Mouse (Mus musculus) stomach, embryonic 16.5 days (tissue): ENCODE measurements around the gene Lamb1. TPM values are rescaled to one million over a fixed set of nuclear protein-coding genes. Genes with fewer than 3 reads are reported as not detected.

Experiments used
- ATAC-seq: fragments of 200-750 bp; cut with Nextera tagmentation; 2 replicates; pipeline ENCODE4 v1.8.0; 2017; ENCODE audit warnings: moderate number of reproducible peaks, moderate TSS enrichment; ENCODE audit not compliant: insufficient read depth, low FRiP score
- H3K27ac ChIP-seq: fragments of 300-500 bp; sonication (generic); 2 replicates; pipeline ENCODE4 v1.5.1; 2014; ENCODE audit warnings: low read length
- H3K27me3 ChIP-seq: fragments of 300-500 bp; sonication (generic); 2 replicates; pipeline ENCODE4 v1.6.1; 2014; ENCODE audit warnings: low read length, control low read depth, mixed read lengths; ENCODE audit not compliant: control insufficient read depth, insufficient read depth
- H3K36me3 ChIP-seq: fragments of 300-500 bp; sonication (generic); 2 replicates; pipeline ENCODE4 v1.6.1; 2014; ENCODE audit warnings: low read length; ENCODE audit not compliant: control insufficient read depth, insufficient read depth
- H3K4me1 ChIP-seq: fragments of 300-500 bp; sonication (generic); 2 replicates; pipeline ENCODE4 v1.6.1; 2014; ENCODE audit warnings: low read length, control low read depth, mixed read lengths; ENCODE audit not compliant: control insufficient read depth, insufficient read depth
- H3K4me2 ChIP-seq: fragments of 300-500 bp; sonication (generic); 2 replicates; pipeline ENCODE4 v1.6.1; 2014; ENCODE audit warnings: low read depth, low read length, mixed read lengths
- H3K4me3 ChIP-seq: fragments of 300-500 bp; sonication (generic); replicated peaks from 2 replicates; pipeline ENCODE4 v1.5.1; 2014; ENCODE audit warnings: mild to moderate bottlenecking, low read length
- H3K9ac ChIP-seq: fragments of 300-500 bp; sonication (generic); 2 replicates; pipeline ENCODE4 v1.6.1; 2014; ENCODE audit warnings: low read length
- H3K9me3 ChIP-seq: fragments of 300-500 bp; sonication (generic); replicated peaks from 2 replicates; pipeline ENCODE4 v1.6.1; 2016; ENCODE audit warnings: low read length, control low read depth; ENCODE audit not compliant: control insufficient read depth
- WGBS: fragments of 180-500 bp; shearing (Covaris S2); extraction: QIAGEN DNeasy Blood & Tissue Kit; methylation state at CpG from one replicate; pipeline ENCODE4 v1.1.7; 2014; 5-methylcytosine and 5-hydroxymethylcytosine counted together
- polyA plus RNA-seq: library from polyadenylated mRNA; unstranded; fragments of >200 nt; fragmentation: Nextera tagmentation; extraction: Ambion mirVana; gene quantifications from 2 replicates; pipeline ENCODE4 v1.2.1, GENCODE M21; 2015

The Lamb1 gene
- polyA plus RNA-seq, 1 experiment from 2014 or later, result 108 TPM

DNA sequence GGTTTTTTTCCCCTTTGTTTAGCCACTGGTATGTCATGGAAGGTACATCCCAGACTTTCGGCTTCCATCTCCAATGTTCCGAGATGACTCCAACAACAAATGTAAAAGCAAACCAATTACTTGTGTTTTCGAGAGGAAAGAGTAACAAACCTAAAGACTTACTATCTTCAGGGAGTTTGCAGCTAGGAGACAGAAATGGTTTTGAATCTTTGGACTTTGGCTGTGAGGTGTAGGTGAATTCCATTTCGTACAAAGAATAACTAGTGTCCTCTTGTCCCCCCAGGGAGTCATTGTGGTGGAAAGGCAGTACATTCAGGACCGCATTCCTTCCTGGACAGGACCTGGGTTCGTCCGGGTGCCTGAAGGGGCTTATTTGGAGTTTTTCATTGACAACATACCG, 33.5 kb downstream of the Lamb1 start:
- Histone ChIP-seq H3K4me3 (no peak overlapping the region), H3K9ac (no peak overlapping the region), H3K9me3 (no peaks in the 10 kb centered on the region), H3K27me3 (no peaks in the 10 kb centered on the region), H3K36me3 (peaks cover 23% of the 10 kb centered on the region), H3K4me2 (no peak overlapping the region), H3K27ac (no peak overlapping the region), H3K4me1 (peaks cover 21% of the 10 kb centered on the region)
- WGBS, result 88% methylated on average over 8 of the region's 8 CpGs
- no peak for ATAC-seq

- Histone ChIP-seq H3K9me3 (no peaks in the 10 kb centered on the region), H3K9ac (no peak overlapping the region), H3K27me3 (no peaks in the 10 kb centered on the region), H3K27ac (no peak overlapping the region), H3K36me3 (peaks cover 23% of the 10 kb centered on the region), H3K4me3 (no peak overlapping the region), H3K4me1 (peaks cover 15% of the 10 kb centered on the region), H3K4me2 (no peak overlapping the region)
- ATAC-seq, result no peak
- WGBS, result 88% methylated on average over 3 of the region's 3 CpGs
Observed at GRCm38 (mm10) chr12:31299126-31299525, 34.1 kb downstream of the Lamb1 start.

GRCm38 (mm10) chr12:31299676-31300197, 34.7 kb downstream of the Lamb1 start:
- ATAC-seq, result no peak
- Histone ChIP-seq H3K9ac (no peak overlapping the region), H3K9me3 (no peaks in the 10 kb centered on the region), H3K27ac (no peak overlapping the region), H3K36me3 (peaks cover 27% of the 10 kb centered on the region), H3K4me2 (no peak overlapping the region), H3K4me3 (no peak overlapping the region), H3K27me3 (no peaks in the 10 kb centered on the region), H3K4me1 (peaks cover 9% of the 10 kb centered on the region)
- WGBS, result 80% methylated on average over 14 of the region's 14 CpGs

DNA sequence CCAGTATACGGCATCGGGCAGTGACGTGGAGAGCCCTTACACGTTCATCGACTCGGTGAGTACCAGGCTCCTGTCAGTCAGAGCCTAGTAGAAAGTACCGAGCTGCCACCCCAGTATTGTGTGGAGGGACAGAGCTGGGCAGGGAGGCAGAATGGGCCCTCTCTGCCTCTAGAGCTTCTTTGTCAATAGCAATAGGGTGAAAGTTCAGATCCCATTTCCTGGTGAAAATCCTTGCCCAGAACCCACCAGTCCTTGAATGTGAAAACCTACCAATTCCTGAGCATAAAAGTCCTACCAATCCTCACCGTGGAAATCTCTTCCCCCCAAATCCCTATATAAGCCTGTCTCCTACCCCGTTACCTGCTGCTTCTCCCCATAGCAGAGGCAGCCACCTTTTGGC, 35.2 kb downstream of the Lamb1 start:
- H3K4me1 ChIP-seq, result peaks cover 4% of the 10 kb centered on the region
- H3K9me3 ChIP-seq, result no peaks in the 10 kb centered on the region
- H3K27ac ChIP-seq, result no peak overlapping the region
- peaks cover 28% of the 10 kb centered on the region for H3K36me3 ChIP-seq
- no peak overlapping the region for H3K4me3 ChIP-seq
- 92% methylated on average over 9 of the region's 9 CpGs for WGBS
- H3K9ac ChIP-seq, result no peak overlapping the region
- no peaks in the 10 kb centered on the region for H3K27me3 ChIP-seq
- no peak overlapping the region for H3K4me2 ChIP-seq
- no peak for ATAC-seq

- Histone ChIP-seq H3K4me3 (no peak overlapping the region), H3K4me2 (no peak overlapping the region), H3K9me3 (no peaks in the 10 kb centered on the region), H3K4me1 (no peaks in the 10 kb centered on the region), H3K36me3 (peaks cover 46% of the 10 kb centered on the region), H3K27ac (no peak overlapping the region), H3K9ac (no peak overlapping the region), H3K27me3 (no peaks in the 10 kb centered on the region)
- WGBS, result 67% methylated on average over 5 of the region's 5 CpGs
- no peak for ATAC-seq
Observed at GRCm38 (mm10) chr12:31302266-31302665, 37.2 kb downstream of the Lamb1 start.

DNA sequence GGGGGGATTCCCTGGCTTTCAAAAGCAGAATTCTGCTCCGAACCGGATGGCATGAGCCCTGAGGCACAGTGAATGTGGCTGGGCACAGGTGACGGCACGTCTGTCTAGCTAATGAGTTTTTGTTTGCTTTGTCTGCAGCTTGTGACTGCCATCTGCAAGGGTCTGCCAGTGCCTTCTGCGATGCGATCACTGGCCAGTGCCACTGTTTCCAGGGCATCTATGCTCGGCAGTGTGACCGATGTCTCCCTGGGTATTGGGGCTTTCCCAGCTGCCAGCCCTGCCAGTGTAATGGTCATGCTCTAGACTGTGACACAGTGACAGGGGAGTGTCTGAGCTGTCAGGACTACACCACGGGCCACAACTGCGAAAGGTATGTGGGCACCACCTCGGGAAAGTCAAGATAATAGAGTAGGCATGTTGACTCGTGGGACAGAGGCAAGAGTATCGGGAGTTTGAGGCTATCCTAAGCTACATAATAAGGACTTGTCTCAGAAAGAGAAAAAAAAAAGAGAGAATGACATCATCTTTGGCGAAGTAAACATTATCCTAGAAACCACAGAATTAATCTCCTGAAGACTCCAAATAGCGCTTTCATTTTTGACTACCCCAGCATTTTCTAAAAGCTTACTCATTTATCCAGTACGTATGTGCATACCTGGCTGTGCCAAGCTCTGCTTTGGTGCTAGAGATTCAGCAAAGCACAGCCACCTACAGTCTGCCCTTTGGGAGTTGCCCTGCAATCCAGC, 37.9 kb downstream of the Lamb1 start:
- no peak for ATAC-seq

DNA sequence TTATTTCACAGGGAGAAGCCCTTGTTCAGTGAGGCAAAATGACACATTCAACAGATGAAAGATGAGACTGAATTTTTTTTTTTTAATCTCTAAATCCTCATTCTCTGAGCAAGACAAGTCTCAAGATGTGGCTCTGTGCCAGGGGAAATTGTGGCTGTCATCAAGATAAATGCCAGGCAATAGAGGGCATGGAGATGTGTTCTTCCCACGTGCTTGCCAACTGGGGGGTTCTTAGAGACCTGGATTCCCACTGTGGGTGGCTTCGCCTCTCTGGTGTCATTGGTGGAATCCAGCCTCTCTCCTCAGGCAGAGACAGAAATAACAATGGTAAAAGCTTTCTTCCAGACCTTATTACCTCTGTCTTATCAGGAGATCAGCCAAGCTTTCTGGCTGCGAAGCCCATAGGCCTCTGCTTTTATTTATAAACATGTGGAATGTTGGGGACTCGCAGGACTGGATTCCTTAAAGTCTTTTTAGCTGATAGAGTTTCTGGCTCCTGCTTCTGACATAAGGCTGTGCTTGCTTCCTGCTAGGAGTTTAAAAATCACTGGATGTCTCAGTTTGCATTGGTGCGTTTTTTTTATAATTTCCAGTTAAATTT, 41.1 kb downstream of the Lamb1 start:
- H3K27ac ChIP-seq, result no peak overlapping the region
- WGBS, result 53% methylated on average over 5 of the region's 5 CpGs
- H3K36me3 ChIP-seq, result peaks cover 36% of the 10 kb centered on the region
- H3K27me3 ChIP-seq, result no peaks in the 10 kb centered on the region
- H3K9ac ChIP-seq, result no peak overlapping the region
- H3K9me3 ChIP-seq, result no peaks in the 10 kb centered on the region
- H3K4me2 ChIP-seq, result no peak overlapping the region
- ATAC-seq, result no peak
- no peaks in the 10 kb centered on the region for H3K4me1 ChIP-seq
- H3K4me3 ChIP-seq, result no peak overlapping the region

More for the DNA sequence above, 37.9 kb downstream of the Lamb1 start:
- H3K9ac ChIP-seq, result no peak overlapping the region
- no peaks in the 10 kb centered on the region for H3K27me3 ChIP-seq
- peaks cover 49% of the 10 kb centered on the region for H3K36me3 ChIP-seq
- no peaks in the 10 kb centered on the region for H3K9me3 ChIP-seq
- WGBS, result 77% methylated on average over 16 of the region's 16 CpGs
- H3K4me2 ChIP-seq, result no peak overlapping the region
- peak overlapping the region; percentile 61 for H3K27ac ChIP-seq
- no peaks in the 10 kb centered on the region for H3K4me1 ChIP-seq
- H3K4me3 ChIP-seq, result no peak overlapping the region

- no peak overlapping the region for H3K9ac ChIP-seq
- no peaks in the 10 kb centered on the region for H3K4me1 ChIP-seq
- H3K27me3 ChIP-seq, result no peaks in the 10 kb centered on the region
- peaks cover 37% of the 10 kb centered on the region for H3K36me3 ChIP-seq
- no peaks in the 10 kb centered on the region for H3K9me3 ChIP-seq
- 94% methylated on average over 8 of the region's 8 CpGs for WGBS
- H3K4me3 ChIP-seq, result no peak overlapping the region
- ATAC-seq, result no peak
- no peak overlapping the region for H3K27ac ChIP-seq
- H3K4me2 ChIP-seq, result no peak overlapping the region
Observed at GRCm38 (mm10) chr12:31307011-31307410, 42.0 kb downstream of the Lamb1 start.

DNA sequence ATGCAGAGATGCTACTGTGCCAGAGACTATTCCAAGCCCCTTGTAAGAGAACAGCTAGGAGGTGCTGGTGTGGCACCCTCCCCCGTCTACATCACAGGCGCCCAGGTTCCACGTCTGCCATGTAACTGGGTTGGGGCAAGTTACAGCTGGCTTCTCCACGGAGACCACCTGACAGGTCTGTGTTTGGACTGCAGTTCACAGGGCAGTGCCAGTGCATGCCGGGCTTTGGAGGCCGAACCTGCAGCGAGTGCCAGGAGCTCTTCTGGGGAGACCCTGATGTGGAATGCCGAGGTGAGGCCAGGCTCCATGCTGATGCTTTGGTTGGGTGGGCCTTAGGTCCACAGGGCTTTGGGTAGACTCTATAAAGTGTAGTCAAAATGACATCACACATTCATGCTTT, 42.7 kb downstream of the Lamb1 start:
- Histone ChIP-seq H3K4me2 (no peak overlapping the region), H3K4me3 (no peak overlapping the region), H3K4me1 (no peaks in the 10 kb centered on the region), H3K36me3 (peaks cover 43% of the 10 kb centered on the region), H3K9ac (no peak overlapping the region), H3K27me3 (no peaks in the 10 kb centered on the region), H3K9me3 (no peaks in the 10 kb centered on the region), H3K27ac (no peak overlapping the region)
- 95% methylated on average over 8 of the region's 8 CpGs for WGBS
- ATAC-seq, result no peak
